Mouse (Mus musculus) CH12.LX (cell line): ENCODE results near the gene Map6. TPM values are rescaled to one million over a fixed set of nuclear protein-coding genes. Genes with fewer than 3 reads are reported as not detected.

Source experiments
- DNase-seq: peaks from one replicate; pipeline ENCODE4 v3.0.0-alpha.2; 2013; ENCODE audit errors: extremely low read depth
- H3K27ac ChIP-seq: 2 replicates; pipeline ENCODE4 v1.5.1; 2012; ENCODE audit warnings: low read depth, mild to moderate bottlenecking, control low read depth, moderate library complexity; ENCODE audit not compliant: insufficient read depth
- H3K27me3 ChIP-seq: replicated peaks from 2 replicates; pipeline ENCODE3; 2012; ENCODE audit warnings: inconsistent platforms
- H3K36me3 ChIP-seq, 2 experiments: replicated peaks in 1 of 2; 2 replicates each; pipeline versions ENCODE3 to v1.6.1; 2012; ENCODE audit warnings: inconsistent platforms in 1 of 2, low read length in 1 of 2, mild to moderate bottlenecking in 1 of 2, mixed read lengths in 1 of 2, moderate library complexity in 1 of 2; ENCODE audit not compliant: control insufficient read depth in 1 of 2, insufficient read depth in 1 of 2
- H3K4me1 ChIP-seq, 2 experiments: 2 replicates each; pipeline ENCODE4 v1.6.1; 2012; ENCODE audit warnings: inconsistent platforms in 1 of 2, moderate library complexity in 1 of 2; ENCODE audit not compliant: insufficient read depth in 2 of 2, control insufficient read depth in 1 of 2
- H3K4me2 ChIP-seq: 2 replicates; pipeline ENCODE4 v1.6.1; 2012; ENCODE audit warnings: low read depth, mild to moderate bottlenecking, control low read depth; ENCODE audit not compliant: poor library complexity, insufficient read depth, severe bottlenecking
- H3K4me3 ChIP-seq, 3 experiments: fragments of 150-350 bp in 1 of 3; sonication (generic) in 1 of 3; replicated peaks in 1 of 3; 2 replicates each; pipeline versions ENCODE3 to v1.5.1; 2011 to 2012; ENCODE audit warnings: low read depth in 2 of 3, low read length in 2 of 3, mild to moderate bottlenecking in 2 of 3, moderate library complexity in 2 of 3, control low read depth in 1 of 3, improper control_type of control experiment in 1 of 3, inconsistent platforms in 1 of 3, mixed read lengths in 1 of 3; ENCODE audit not compliant: poor library complexity in 1 of 3
- H3K79me2 ChIP-seq: replicated peaks from 2 replicates; pipeline ENCODE4 v1.6.1; 2012; ENCODE audit warnings: mild to moderate bottlenecking, moderate library complexity; ENCODE audit not compliant: control insufficient read depth, poor library complexity, insufficient read depth, severe bottlenecking; ENCODE audit errors: extremely low read depth
- H3K9ac ChIP-seq: 2 replicates; pipeline ENCODE4 v1.6.1; 2012; ENCODE audit warnings: low read depth, mild to moderate bottlenecking, control low read depth, moderate library complexity; ENCODE audit not compliant: insufficient read depth
- H3K9me3 ChIP-seq: replicated peaks from 2 replicates; pipeline ENCODE3; 2012; ENCODE audit warnings: low read length, inconsistent platforms, mixed read lengths
- CTCF ChIP-seq, 2 experiments: IDR thresholded peaks in 1 of 2; conservative IDR thresholded peaks in 1 of 2; 2 replicates each; pipeline ENCODE4 v1.5.1; 2011 to 2012; ENCODE audit warnings: low read depth in 2 of 2, low read length in 2 of 2, improper control_type of control experiment in 1 of 2, inconsistent platforms in 1 of 2, mild to moderate bottlenecking in 1 of 2, moderate library complexity in 1 of 2
- E2F4 ChIP-seq: IDR thresholded peaks from 2 replicates; pipeline ENCODE4 v1.6.1; 2011; ENCODE audit warnings: low read depth, low read length, improper control_type of control experiment; ENCODE audit not compliant: insufficient replicate concordance
- EP300 ChIP-seq: IDR thresholded peaks from 2 replicates; pipeline ENCODE4 v1.6.1; 2011; ENCODE audit warnings: low read length, improper control_type of control experiment
- GABPA ChIP-seq: IDR thresholded peaks from 2 replicates; pipeline ENCODE4 v1.6.1; 2012; ENCODE audit warnings: low read depth, low read length, improper control_type of control experiment, inconsistent platforms; ENCODE audit not compliant: insufficient replicate concordance
- HCFC1 ChIP-seq: IDR thresholded peaks from 2 replicates; pipeline ENCODE4 v1.6.1; 2012; ENCODE audit warnings: low read depth, mild to moderate bottlenecking, inconsistent platforms, low read length, improper control_type of control experiment
- MAX ChIP-seq: IDR thresholded peaks from 2 replicates; pipeline ENCODE4 v1.6.1; 2011; ENCODE audit warnings: low read length, improper control_type of control experiment
- MEF2A ChIP-seq: IDR thresholded peaks from 2 replicates; pipeline ENCODE4 v1.6.1; 2014; ENCODE audit warnings: low read depth, mild to moderate bottlenecking, inconsistent platforms, low read length, improper control_type of control experiment, borderline replicate concordance
- MXI1 ChIP-seq: IDR thresholded peaks from 2 replicates; pipeline ENCODE4 v1.6.1; 2011; ENCODE audit warnings: mild to moderate bottlenecking, low read depth, low read length, improper control_type of control experiment
- NELFE ChIP-seq: IDR thresholded peaks from 2 replicates; pipeline ENCODE4 v1.6.1; 2011; ENCODE audit warnings: low read depth, low read length, improper control_type of control experiment
- POLR2AphosphoS2 ChIP-seq: IDR thresholded peaks from 2 replicates; pipeline ENCODE4 v1.6.1; 2011; ENCODE audit warnings: low read depth, low read length, improper control_type of control experiment
- RAD21 ChIP-seq: IDR thresholded peaks from 2 replicates; pipeline ENCODE4 v1.6.1; 2011; ENCODE audit warnings: low read depth, mild to moderate bottlenecking, low read length, improper control_type of control experiment, moderate library complexity
- TCF12 ChIP-seq: IDR thresholded peaks from 2 replicates; pipeline ENCODE4 v1.6.1; 2014; ENCODE audit warnings: low read depth, mild to moderate bottlenecking, inconsistent platforms, low read length, improper control_type of control experiment
- USF1 ChIP-seq: IDR thresholded peaks from 2 replicates; pipeline ENCODE4 v1.6.1; 2014; ENCODE audit warnings: low read depth, mild to moderate bottlenecking, inconsistent platforms, low read length, improper control_type of control experiment
- USF2 ChIP-seq: conservative IDR thresholded peaks from 2 replicates; pipeline ENCODE4 v1.6.1; 2011; ENCODE audit warnings: low read depth, low read length, improper control_type of control experiment
- ZC3H11A ChIP-seq: IDR thresholded peaks from 2 replicates; pipeline ENCODE4 v1.6.1; 2012; ENCODE audit warnings: low read depth, mild to moderate bottlenecking, inconsistent platforms, low read length, improper control_type of control experiment
- ZKSCAN1 ChIP-seq: IDR thresholded peaks from 2 replicates; pipeline ENCODE4 v1.6.1; 2012; ENCODE audit warnings: low read depth, inconsistent platforms, low read length, improper control_type of control experiment, borderline replicate concordance
- ZMIZ1 ChIP-seq: IDR thresholded peaks from 2 replicates; pipeline ENCODE4 v1.6.1; 2012; ENCODE audit warnings: low read depth, mild to moderate bottlenecking, inconsistent platforms, low read length, improper control_type of control experiment
- dilution Hi-C: fragments of 300-500 bp; cut with MboI; formaldehyde crosslinking; loops from 2 replicates; pipeline ENCODE4 v1.14.3; 2020; ENCODE audit warnings: low sequenced_read_pairs; ENCODE audit not compliant: extremely low pct_unique_long_range_greater_than_20kb, extremely low pct_ligation_motif_present
- in situ Hi-C: fragments of 300-500 bp; cut with MboI; formaldehyde crosslinking; loops from 3 replicates; pipeline ENCODE4 v1.14.3; 2019; ENCODE audit warnings: low sequenced_read_pairs, low pct_ligation_motif_present, low pct_unique_long_range_greater_than_20kb, mixed read lengths
- polyA plus RNA-seq: library from polyadenylated mRNA; unstranded; fragments of >175 nt; gene quantifications from 2 replicates; pipeline ENCODE4 v1.2.1, GENCODE M21; 2012; ENCODE audit warnings: low read depth; ENCODE audit not compliant: insufficient read length
- total RNA-seq, 2 experiments: library from RNA; depleted of rRNA; stranded (reverse); fragments of 300-350 nt in 1 of 2; fragments of >200 nt in 1 of 2; gene quantifications; 2 replicates each; pipeline ENCODE4 v1.2.3; 2012 to 2014

Map6 gene
- total and polyA plus RNA-seq, 3 experiments, result 0.32 to 1.4 (median 1.1) TPM

DNA sequence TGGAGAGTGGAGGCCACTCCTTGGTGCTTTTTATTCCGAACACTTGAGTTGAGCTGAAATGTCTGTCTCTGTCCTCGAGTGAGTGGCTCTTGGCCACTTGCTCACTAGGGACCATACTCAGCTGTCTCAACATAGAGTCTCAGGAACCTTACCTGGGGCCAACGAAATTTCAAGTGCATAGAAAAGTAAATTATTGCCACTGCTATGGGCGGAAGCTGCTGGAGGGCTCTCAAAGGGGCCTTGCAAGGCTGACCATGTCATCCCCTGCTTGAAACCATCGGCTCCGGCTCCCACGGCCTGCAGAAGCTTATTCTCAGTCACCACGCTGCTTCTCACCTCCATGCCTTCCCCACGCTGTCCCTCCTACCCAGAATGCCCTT, 56.1 kb downstream of the Map6 start:
- Histone ChIP-seq H3K9ac (no peak overlapping the region), H3K27ac (no peak overlapping the region), H3K36me3 (no peaks in the 10 kb centered on the region), H3K9me3 (no peaks in the 10 kb centered on the region), H3K79me2 (no peaks in the 10 kb centered on the region), H3K4me3 (no peak overlapping the region), H3K27me3 (peaks cover 13% of the 10 kb centered on the region), H3K4me2 (no peak overlapping the region), H3K4me1 (peaks cover 0 to 1% of the 10 kb centered on the region in 2 experiments; a peak in 1 of 4 replicates)
- dilution Hi-C loops, result no loop called here
- in situ Hi-C loops, result no loop called here
- TF ChIP-seq E2F4 (no peak), MAX (no peak), POLR2AphosphoS2 (no peak), MXI1 (no peak), MEF2A (no peak), ZC3H11A (no peak), HCFC1 (no peak), USF2 (no peak), ZMIZ1 (no peak)
- DNase-seq, result no peak

DNA sequence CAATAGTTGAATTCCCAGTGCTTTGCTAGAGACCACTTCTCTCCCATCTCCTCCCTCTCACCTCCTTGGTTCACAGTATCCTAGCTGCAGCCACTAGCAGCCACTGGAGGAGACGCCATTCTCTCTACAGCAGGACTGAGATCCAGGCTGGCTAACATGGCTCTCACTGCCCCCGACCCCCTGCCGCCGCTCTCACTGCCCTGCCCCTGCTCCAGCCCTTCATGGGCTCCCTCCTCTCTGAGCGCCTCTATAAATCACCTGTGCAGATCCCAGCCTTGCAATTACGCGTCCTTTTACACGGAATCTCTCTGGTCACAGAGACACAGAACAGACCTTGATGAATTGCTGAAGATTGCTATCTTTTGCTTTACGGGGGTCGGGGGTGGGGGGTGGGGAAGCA, 57.6 kb downstream of the Map6 start:
- no peaks in the 10 kb centered on the region for H3K9me3 ChIP-seq
- H3K9ac ChIP-seq, result no peak overlapping the region
- H3K27me3 ChIP-seq, result peaks cover 15% of the 10 kb centered on the region
- H3K4me3 ChIP-seq, result no peak overlapping the region
- no peak for DNase-seq
- H3K36me3 ChIP-seq, result no peaks in the 10 kb centered on the region
- H3K27ac ChIP-seq, result no peak overlapping the region
- dilution Hi-C loops (no loop called here), in situ Hi-C loops (loop anchor here (5.0 kb wide), 1 partner anchor 37 kb away; no protein-coding TSS in a partner anchor)
- H3K4me2 ChIP-seq, result no peak overlapping the region
- TF ChIP-seq EP300 (no peak), GABPA (no peak), USF1 (no peak), ZKSCAN1 (no peak)
- H3K4me1 ChIP-seq, result no peaks in the 10 kb centered on the region
- no peaks in the 10 kb centered on the region for H3K79me2 ChIP-seq

DNA sequence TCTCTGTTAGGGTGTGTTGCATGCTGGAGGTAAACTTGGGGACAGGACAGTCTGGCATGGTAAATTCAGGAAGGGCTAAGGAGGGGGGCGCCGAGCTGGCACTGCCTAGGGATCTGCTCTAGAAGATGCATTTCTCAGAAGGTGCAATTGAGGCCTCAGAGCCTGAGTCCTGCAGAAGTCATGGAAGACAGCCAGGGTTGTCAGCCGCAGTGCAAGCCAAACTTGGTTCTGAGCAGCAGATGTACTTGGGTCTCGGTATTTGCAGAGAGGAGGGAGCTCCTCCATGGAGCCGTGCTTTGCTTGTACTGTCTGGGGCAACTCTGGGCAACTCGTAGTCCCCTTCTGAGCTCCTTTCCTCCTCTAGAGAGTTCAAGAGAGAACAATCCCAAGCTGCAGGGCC, 58.9 kb downstream of the Map6 start:
- dilution Hi-C loops, result no loop called here
- H3K27me3 ChIP-seq, result peaks cover 15% of the 10 kb centered on the region
- H3K79me2 ChIP-seq, result no peaks in the 10 kb centered on the region
- no peaks in the 10 kb centered on the region for H3K36me3 ChIP-seq
- H3K4me1 ChIP-seq, result no peaks in the 10 kb centered on the region
- no peak overlapping the region for H3K4me3 ChIP-seq
- H3K9ac ChIP-seq, result no peak overlapping the region
- no peak for TF ChIP-seq E2F4
- TF ChIP-seq CTCF (conservative IDR thresholded peaks at IDR 0.05 in 1 of 2, IDR thresholded peaks at IDR 0.05 in 1 of 2; ENCODE audit: low read depth in 2 of 2, low read length in 2 of 2), result no peak
- TF ChIP-seq ZKSCAN1, result no peak
- TF ChIP-seq MXI1, result no peak
- TF ChIP-seq USF2, result no peak
- no peak for TF ChIP-seq NELFE
- TF ChIP-seq GABPA, result no peak
- TF ChIP-seq TCF12, result no peak
- no peak for TF ChIP-seq RAD21
- TF ChIP-seq, all 38 proteins: peak for 0
- no peak overlapping the region for H3K4me2 ChIP-seq
- no peaks in the 10 kb centered on the region for H3K9me3 ChIP-seq
- no peak for DNase-seq
- no peak overlapping the region for H3K27ac ChIP-seq
- in situ Hi-C loops, result loop anchor here (5.0 kb wide), 1 partner anchor 36 kb away; no protein-coding TSS in a partner anchor
